Mouse (Mus musculus) heart, adult 2 months (tissue): ENCODE measurements at regions not wholly inside any gene's neighbourhood (a gene's known extent, or its start where the extent isn't known, plus 50 kb on each side); places are given as distances from the start of the nearest gene placed in this dataset.

ENCODE experiments used
- CTCF ChIP-seq: fragments of 200-600 bp; IDR thresholded peaks from 2 replicates; pipeline ENCODE4 v1.8.1; 2022; ENCODE audit warnings: antibody characterized with exemption, mild to moderate bottlenecking, moderate library complexity
- EP300 ChIP-seq: fragments of 200-500 bp; IDR thresholded peaks from 2 replicates; pipeline ENCODE4 v1.6.1; 2011; ENCODE audit warnings: low read depth, low read length, control low read depth; ENCODE audit not compliant: insufficient read depth
- POLR2A ChIP-seq: fragments of 200-500 bp; IDR thresholded peaks from 2 replicates; pipeline ENCODE4 v1.6.1; 2011; ENCODE audit warnings: mild to moderate bottlenecking, low read depth, low read length, control low read depth; ENCODE audit not compliant: insufficient read depth

DNA sequence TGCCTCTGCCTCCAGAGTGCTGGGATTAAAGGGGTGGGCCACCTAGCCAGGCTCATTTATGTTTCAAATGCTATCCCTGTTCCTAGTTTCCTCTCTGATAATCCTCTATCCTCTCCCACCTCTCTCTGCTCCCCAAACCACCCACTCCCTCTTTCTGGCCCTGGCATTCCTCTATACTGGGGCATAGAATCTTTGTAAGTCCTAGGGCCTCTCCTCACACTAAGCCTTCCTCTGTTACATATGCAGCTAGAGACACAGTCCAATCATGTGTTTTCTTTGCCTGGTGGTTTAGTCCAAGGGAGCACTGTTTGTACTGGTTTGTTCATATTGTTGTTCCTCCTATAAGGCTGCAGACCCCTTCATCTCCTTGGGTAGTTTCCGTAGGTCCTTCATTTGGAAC lies 76.0 kb upstream of the Zfp990 start:
- no peak for TF ChIP-seq POLR2A
- TF ChIP-seq CTCF = no peak
- no peak for TF ChIP-seq EP300
